ENCODE assay signal across 8 mouse cellular contexts in the genomic region with DNA sequence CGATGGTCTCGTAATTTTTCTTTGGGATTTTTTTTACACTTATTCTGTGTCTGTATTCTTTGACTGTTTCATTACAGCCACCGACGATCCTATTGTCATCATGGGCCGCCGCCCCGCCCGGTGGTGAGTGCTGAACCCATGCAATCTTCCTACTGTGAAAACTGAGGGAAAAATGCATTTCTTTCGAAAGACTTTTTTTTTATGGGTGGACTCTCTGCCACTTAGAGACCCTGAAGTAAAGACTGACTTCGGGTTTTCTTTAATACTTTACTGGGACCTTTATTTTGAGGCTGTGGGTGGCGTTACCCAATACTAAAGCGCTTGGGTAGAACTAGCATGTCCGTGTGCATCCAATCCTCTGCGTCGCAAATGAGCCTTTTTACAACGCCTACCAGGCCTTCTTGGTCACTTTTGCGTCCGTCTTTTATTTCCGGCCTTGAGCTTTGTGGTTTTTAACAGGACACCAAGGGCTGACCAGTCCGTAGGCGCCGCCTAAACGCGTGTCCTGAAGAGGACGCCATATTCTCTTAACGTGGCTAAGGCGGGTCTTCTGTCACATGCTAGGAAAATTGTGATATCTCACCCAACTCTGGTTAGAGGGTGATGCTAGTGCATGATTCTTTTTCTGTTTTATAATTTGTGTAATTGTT. TPM values are rescaled to one million over a fixed set of nuclear protein-coding genes. Genes with fewer than 3 reads are reported as not detected.
DNase-seq lines count a peak whose midpoint lies in the region; ATAC-seq and TF ChIP-seq lines count a peak whose summit lies in the region.

No protein-coding gene starts in this region.

- DNase-seq in cerebellum, adult 18-20 months = peak; percentile 21 to 27
- DNase-seq in G1E (ENCODE audit: low spot score) = no peak
- DNase-seq in hindbrain, embryonic 10.5 days (ENCODE audit: low spot score) = peak; percentile 30
- DNase-seq in limb, embryonic 14.5 days (ENCODE audit: low spot score) = peak; percentile 21
- peak; percentile 25 for DNase-seq in yolk sac, embryonic 10.5 days (ENCODE audit: low spot score)

- peaks cover 19% of the 10 kb centered on the region for H3K4me1 ChIP-seq in G1E (ENCODE audit: insufficient read depth, low read depth, low read length)
- no peaks in the 10 kb centered on the region for H3K4me1 ChIP-seq in embryonic facial prominence, embryonic 15.5 days
- H3K4me1 ChIP-seq in hindbrain, embryonic 10.5 days (replicated peaks) = peaks cover 4% of the 10 kb centered on the region
- H3K4me1 ChIP-seq in limb, embryonic 14.5 days (ENCODE audit: control insufficient read depth, insufficient read depth, low read length) = no peaks in the 10 kb centered on the region
- peaks cover 11% of the 10 kb centered on the region; the same call in 1 of the 2 replicates for H3K4me1 ChIP-seq in midbrain, embryonic 15.5 days

- H3K9ac ChIP-seq in embryonic facial prominence, embryonic 15.5 days = peak overlapping the region; percentile 63
- peak overlapping the region; percentile 86 for H3K9ac ChIP-seq in limb, embryonic 14.5 days (ENCODE audit: low read depth, low read length, severe bottlenecking)
- H3K9ac ChIP-seq in midbrain, embryonic 15.5 days = peak overlapping the region; percentile 65

- no peaks in the 10 kb centered on the region for H3K27me3 ChIP-seq in G1E (ENCODE audit: insufficient read depth, low read length)
- H3K27me3 ChIP-seq in embryonic facial prominence, embryonic 15.5 days = no peaks in the 10 kb centered on the region
- H3K27me3 ChIP-seq in hindbrain, embryonic 10.5 days (ENCODE audit: insufficient read depth, poor library complexity, severe bottlenecking) = no peaks in the 10 kb centered on the region
- H3K27me3 ChIP-seq in limb, embryonic 14.5 days (ENCODE audit: control insufficient read depth, insufficient read depth, low read length) = no peaks in the 10 kb centered on the region
- no peaks in the 10 kb centered on the region for H3K27me3 ChIP-seq in midbrain, embryonic 15.5 days (replicated peaks)

- TF ChIP-seq CTCF in G1E (IDR thresholded peaks at IDR 0.05; ENCODE audit: low read depth, low read length) = no peak

- peak overlapping the region; percentile 44 for H3K4me2 ChIP-seq in embryonic facial prominence, embryonic 15.5 days (replicated peaks)
- peak overlapping the region; percentile 48 for H3K4me2 ChIP-seq in limb, embryonic 14.5 days (replicated peaks; ENCODE audit: low read depth, low read length, severe bottlenecking)
- H3K4me2 ChIP-seq in midbrain, embryonic 15.5 days = peak overlapping the region; percentile 45

- TF ChIP-seq POLR2A in limb, embryonic 14.5 days (IDR thresholded peaks at IDR 0.05; ENCODE audit: borderline replicate concordance, extremely low read depth, insufficient read depth, insufficient read length) = no peak

- peak overlapping the region; percentile 87 for H3K27ac ChIP-seq in embryonic facial prominence, embryonic 15.5 days (replicated peaks)
- peak overlapping the region; percentile 94 for H3K27ac ChIP-seq in hindbrain, embryonic 10.5 days
- peak overlapping the region; percentile 74 for H3K27ac ChIP-seq in limb, embryonic 14.5 days (replicated peaks; ENCODE audit: low read depth, low read length)
- H3K27ac ChIP-seq in midbrain, embryonic 15.5 days = peak overlapping the region; percentile 55

- H3K36me3 ChIP-seq in G1E (replicated peaks) = peaks cover 16% of the 10 kb centered on the region
- H3K36me3 ChIP-seq in embryonic facial prominence, embryonic 15.5 days = 0 out of 2 replicates have a peak, but pooled peaks cover 5% of the 10 kb centered on the region
- H3K36me3 ChIP-seq in hindbrain, embryonic 10.5 days = peaks cover 14% of the 10 kb centered on the region
- peaks cover 14% of the 10 kb centered on the region for H3K36me3 ChIP-seq in limb, embryonic 14.5 days (ENCODE audit: control insufficient read depth, insufficient read depth, low read length)
- no peaks in the 10 kb centered on the region for H3K36me3 ChIP-seq in midbrain, embryonic 15.5 days (replicated peaks)

- no peak for ATAC-seq in cerebellum, adult (ENCODE audit: insufficient number of reproducible peaks, low FRiP score, low TSS enrichment)
- ATAC-seq in G1E (ENCODE audit: extremely low read depth, insufficient number of reproducible peaks, low FRiP score, poor library complexity, severe bottlenecking) = no peak
- ATAC-seq in embryonic facial prominence, embryonic 15.5 days (ENCODE audit: insufficient number of reproducible peaks, low FRiP score, low TSS enrichment, low read depth) = no peak
- ATAC-seq in limb, embryonic 14.5 days (ENCODE audit: low FRiP score, low read depth) = no peak
- peak; percentile 13; the same call in 1 of the 2 replicates for ATAC-seq in midbrain, embryonic 15.5 days (replicated peaks)

- 22% methylated on average over 27 of the region's 27 CpGs for WGBS in embryonic facial prominence, embryonic 15.5 days
- WGBS in hindbrain, embryonic 10.5 days = 15% methylated on average over 27 of the region's 27 CpGs
- WGBS in limb, embryonic 14.5 days = 24% methylated on average over 27 of the region's 27 CpGs
- WGBS in midbrain, embryonic 15.5 days = 23% methylated on average over 27 of the region's 27 CpGs

- no peaks in the 10 kb centered on the region for H3K9me3 ChIP-seq in G1E (replicated peaks)
- no peaks in the 10 kb centered on the region for H3K9me3 ChIP-seq in embryonic facial prominence, embryonic 15.5 days (replicated peaks)
- no peaks in the 10 kb centered on the region for H3K9me3 ChIP-seq in hindbrain, embryonic 10.5 days
- H3K9me3 ChIP-seq in limb, embryonic 14.5 days (ENCODE audit: control insufficient read depth, low read length) = no peaks in the 10 kb centered on the region
- no peaks in the 10 kb centered on the region for H3K9me3 ChIP-seq in midbrain, embryonic 15.5 days

- peak overlapping the region; percentile 70 for H3K4me3 ChIP-seq in G1E (ENCODE audit: low read depth, low read length)
- peak overlapping the region; percentile 57 for H3K4me3 ChIP-seq in embryonic facial prominence, embryonic 15.5 days (replicated peaks)
- peak overlapping the region; percentile 62 for H3K4me3 ChIP-seq in hindbrain, embryonic 10.5 days
- peak overlapping the region; percentile 53 for H3K4me3 ChIP-seq in limb, embryonic 14.5 days (replicated peaks; ENCODE audit: low read length)
- peak overlapping the region; percentile 47 for H3K4me3 ChIP-seq in midbrain, embryonic 15.5 days

RNA-seq across cellular contexts. Expression of a gene that starts 0.4 kb away (rescaled TPM):
- total RNA-seq in G1E (2014; fragmentation: Nextera tagmentation) = 3,507 and 3,613 TPM in 2 replicates
- total RNA-seq in G1E (2017) = 1,842 and 1,992 TPM in 2 replicates
- 832 and 1,009 TPM in 2 replicates for polyA plus RNA-seq in G1E (2012)
- polyA plus RNA-seq in embryonic facial prominence, embryonic 15.5 days (2015; fragmentation: Nextera tagmentation; extraction: Ambion mirVana) = 678 and 798 TPM in 2 replicates
- 697 and 756 TPM in 2 replicates for polyA plus RNA-seq in hindbrain, embryonic 10.5 days (2016; fragmentation: Nextera tagmentation; extraction: Ambion mirVana)
- polyA plus RNA-seq in limb, embryonic 14.5 days (2012; rRNA removed) = 2,306 and 2,672 TPM in 2 replicates
- polyA plus RNA-seq in limb, embryonic 14.5 days (2014; fragmentation: Nextera tagmentation; extraction: Ambion mirVana) = 939 and 993 TPM in 2 replicates
- polyA plus RNA-seq in midbrain, embryonic 15.5 days (2015; fragmentation: Nextera tagmentation; extraction: Ambion mirVana) = 402 and 414 TPM in 2 replicates

RNA-seq across cellular contexts. Expression of a gene that starts 10.7 kb away (rescaled TPM):
- total RNA-seq in G1E (2014; fragmentation: Nextera tagmentation) (65.1 and 74.6 TPM in 2 replicates), G1E (2017) (31.4 and 43.4 TPM in 2 replicates)
- 27.9 and 29.8 TPM in 2 replicates for polyA plus RNA-seq in G1E (2012)
- polyA plus RNA-seq in embryonic facial prominence, embryonic 15.5 days (2015; fragmentation: Nextera tagmentation; extraction: Ambion mirVana) = 98.0 and 103 TPM in 2 replicates
- polyA plus RNA-seq in hindbrain, embryonic 10.5 days (2016; fragmentation: Nextera tagmentation; extraction: Ambion mirVana) = 70.6 and 76.1 TPM in 2 replicates
- 99.7 and 116 TPM in 2 replicates for polyA plus RNA-seq in limb, embryonic 14.5 days (2012; rRNA removed)
- polyA plus RNA-seq in limb, embryonic 14.5 days (2014; fragmentation: Nextera tagmentation; extraction: Ambion mirVana) = 64.0 and 70.6 TPM in 2 replicates
- polyA plus RNA-seq in midbrain, embryonic 15.5 days (2015; fragmentation: Nextera tagmentation; extraction: Ambion mirVana) = 86.8 and 90.3 TPM in 2 replicates

RNA-seq across cellular contexts. Expression of a gene that starts 11.1 kb away (rescaled TPM):
- total RNA-seq in G1E (2014; fragmentation: Nextera tagmentation) (25.0 and 25.1 TPM in 2 replicates), G1E (2017) (45.4 and 48.7 TPM in 2 replicates)
- 0.23 and 0.34 TPM in 2 replicates for polyA plus RNA-seq in G1E (2012)
- 16.8 and 20.1 TPM in 2 replicates for polyA plus RNA-seq in embryonic facial prominence, embryonic 15.5 days (2015; fragmentation: Nextera tagmentation; extraction: Ambion mirVana)
- 3.6 and 5.2 TPM in 2 replicates for polyA plus RNA-seq in hindbrain, embryonic 10.5 days (2016; fragmentation: Nextera tagmentation; extraction: Ambion mirVana)
- 20.2 and 24.3 TPM in 2 replicates for polyA plus RNA-seq in limb, embryonic 14.5 days (2012; rRNA removed)
- 12.8 and 14.4 TPM in 2 replicates for polyA plus RNA-seq in limb, embryonic 14.5 days (2014; fragmentation: Nextera tagmentation; extraction: Ambion mirVana)
- polyA plus RNA-seq in midbrain, embryonic 15.5 days (2015; fragmentation: Nextera tagmentation; extraction: Ambion mirVana) = 2.9 and 5.2 TPM in 2 replicates

RNA-seq across cellular contexts. Expression of a gene that starts 16.5 kb away (rescaled TPM):
- 179 and 186 TPM in 2 replicates for total RNA-seq in G1E (2014; fragmentation: Nextera tagmentation)
- total RNA-seq in G1E (2017) = 77.4 and 84.2 TPM in 2 replicates
- 39.7 and 56.5 TPM in 2 replicates for polyA plus RNA-seq in G1E (2012)
- 26.5 and 28.8 TPM in 2 replicates for polyA plus RNA-seq in embryonic facial prominence, embryonic 15.5 days (2015; fragmentation: Nextera tagmentation; extraction: Ambion mirVana)
- 23.5 and 24.4 TPM in 2 replicates for polyA plus RNA-seq in hindbrain, embryonic 10.5 days (2016; fragmentation: Nextera tagmentation; extraction: Ambion mirVana)
- 107 and 143 TPM in 2 replicates for polyA plus RNA-seq in limb, embryonic 14.5 days (2012; rRNA removed)
- polyA plus RNA-seq in limb, embryonic 14.5 days (2014; fragmentation: Nextera tagmentation; extraction: Ambion mirVana) = 28.0 and 30.4 TPM in 2 replicates
- 16.0 and 17.7 TPM in 2 replicates for polyA plus RNA-seq in midbrain, embryonic 15.5 days (2015; fragmentation: Nextera tagmentation; extraction: Ambion mirVana)

RNA-seq across cellular contexts. Expression of a gene that starts 21.4 kb away (rescaled TPM):
- total RNA-seq in G1E (2014; fragmentation: Nextera tagmentation) (91.2 and 93.7 TPM in 2 replicates), G1E (2017) (172 and 186 TPM in 2 replicates)
- 41.2 and 47.1 TPM in 2 replicates for polyA plus RNA-seq in G1E (2012)
- polyA plus RNA-seq in embryonic facial prominence, embryonic 15.5 days (2015; fragmentation: Nextera tagmentation; extraction: Ambion mirVana) = 226 and 234 TPM in 2 replicates
- polyA plus RNA-seq in hindbrain, embryonic 10.5 days (2016; fragmentation: Nextera tagmentation; extraction: Ambion mirVana) = 215 and 271 TPM in 2 replicates
- polyA plus RNA-seq in limb, embryonic 14.5 days (2012; rRNA removed) = 573 and 611 TPM in 2 replicates
- polyA plus RNA-seq in limb, embryonic 14.5 days (2014; fragmentation: Nextera tagmentation; extraction: Ambion mirVana) = 335 and 363 TPM in 2 replicates
- polyA plus RNA-seq in midbrain, embryonic 15.5 days (2015; fragmentation: Nextera tagmentation; extraction: Ambion mirVana) = 92.6 and 96.4 TPM in 2 replicates
